Mouse (Mus musculus) CD4-positive, CD25-positive, alpha-beta regulatory T cell, adult 2 months (primary cell): Measurements from ENCODE around the gene Eri2.
A peak's percentile ranks its signal among the peaks of the same experiment; 100 is the strongest.

Source experiments
- DNase-seq: peaks from one replicate; pipeline ENCODE4 v3.0.0-alpha.2; 2012; ENCODE audit warnings: low read depth, low spot score

The Eri2 gene

DNA sequence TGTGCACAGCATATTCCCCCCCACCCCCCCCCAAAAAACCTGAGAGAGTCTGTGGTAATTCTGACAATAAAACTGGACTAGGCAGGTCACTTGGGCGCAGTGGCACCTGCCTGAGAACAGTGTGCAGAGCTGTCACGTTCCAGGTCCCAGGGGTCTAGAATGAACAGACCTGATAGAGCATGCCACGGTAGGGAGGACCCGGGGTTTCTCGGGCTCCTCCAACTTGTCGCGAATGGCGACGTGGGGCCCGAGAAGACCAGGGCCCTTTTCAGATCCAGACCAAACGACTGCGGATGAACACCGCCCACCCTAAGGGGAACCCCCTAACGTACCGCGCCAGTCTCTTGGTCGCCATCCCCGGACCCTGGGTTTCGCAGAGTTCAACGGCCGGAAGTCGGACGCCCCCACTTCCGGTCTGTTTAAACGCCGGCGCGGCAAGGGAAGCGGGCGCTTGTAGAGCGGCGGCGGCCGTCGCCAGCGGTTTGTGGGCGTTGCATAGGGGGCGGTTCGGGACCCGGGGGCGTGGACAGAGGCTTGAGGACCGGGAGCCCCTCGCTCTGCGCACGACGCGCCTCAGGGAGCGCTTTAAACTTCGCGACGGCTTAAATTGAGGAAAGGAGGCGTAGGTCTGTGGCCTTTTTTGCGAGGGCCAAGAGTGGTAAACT, at the start of gene Eri2, which contains the start of gene Rexo5:
Eri2 (minus strand) TSS at position 473 of the 665 bp plus-strand sequence.
Rexo5 (plus strand) TSS at position 421 of the 665 bp plus-strand sequence.
- DNase-seq: peak; percentile 89

DNA sequence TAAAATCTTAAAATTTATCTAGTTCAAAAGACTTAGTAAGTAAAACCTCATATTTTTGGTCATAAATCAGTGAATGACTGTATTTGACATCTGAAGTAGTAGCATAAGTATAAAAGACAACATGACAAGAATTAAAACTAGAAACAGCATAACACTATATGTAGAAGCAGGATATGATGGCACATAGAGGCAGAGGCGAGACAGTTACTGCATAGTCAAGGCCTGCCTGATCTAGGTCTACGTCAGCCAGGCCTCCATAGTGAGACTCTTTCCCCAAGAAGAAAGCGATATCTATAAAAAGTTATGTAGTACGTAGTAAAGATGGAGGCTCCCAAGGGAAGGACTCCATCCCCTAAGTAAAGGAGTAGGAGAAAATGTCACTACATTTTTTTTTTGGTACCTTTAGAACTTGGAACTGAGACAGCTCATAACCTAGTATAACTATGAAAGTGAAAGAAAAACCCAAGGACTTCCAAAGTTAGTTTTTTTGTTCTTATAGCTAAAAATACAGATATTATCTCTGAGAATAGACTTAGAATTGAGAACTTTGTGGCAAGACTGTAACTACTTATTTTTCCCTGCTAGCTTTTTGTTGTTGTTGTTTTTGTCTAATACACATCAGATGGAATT, 48.1 kb upstream of the Eri2 start:
- DNase-seq: peak; percentile 33

DNA sequence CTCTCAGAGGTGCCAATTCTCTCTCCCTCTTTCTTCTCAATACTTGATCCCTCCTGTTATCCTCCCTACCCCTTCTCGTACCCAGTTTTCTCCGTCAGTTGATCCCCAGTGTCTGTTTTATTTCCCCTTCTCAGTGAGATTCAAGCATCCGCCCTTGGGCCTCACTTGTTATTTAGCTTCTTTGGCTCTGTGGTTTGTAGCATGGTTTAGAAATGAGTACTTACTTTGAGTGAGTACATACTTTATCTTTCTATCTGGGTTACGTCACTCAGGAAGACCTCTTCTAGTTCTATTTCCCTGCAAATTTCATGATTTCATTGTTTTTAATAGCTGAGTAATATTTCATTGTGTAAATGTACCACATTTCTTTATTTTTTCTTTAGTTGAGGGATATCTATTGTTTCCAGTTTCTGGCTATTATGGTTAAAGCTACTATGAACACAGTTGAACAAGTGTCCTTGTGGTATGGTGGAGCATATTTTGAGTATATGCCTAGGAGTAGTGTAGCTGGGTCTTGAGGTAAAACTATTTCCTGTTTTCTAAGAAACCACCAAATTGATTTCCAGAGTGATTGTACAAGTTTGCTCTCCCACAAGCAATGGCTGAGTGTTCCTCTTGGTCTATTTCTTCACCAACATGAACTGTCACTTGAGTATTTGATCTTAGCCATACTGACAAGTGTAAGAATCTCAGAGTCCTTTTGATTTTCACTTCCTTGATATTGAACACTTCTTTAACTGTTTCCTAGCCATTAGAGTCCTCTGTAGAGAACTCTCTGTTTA, 42.3 kb upstream of the Eri2 start:
- DNase-seq: peak; percentile 84

DNA sequence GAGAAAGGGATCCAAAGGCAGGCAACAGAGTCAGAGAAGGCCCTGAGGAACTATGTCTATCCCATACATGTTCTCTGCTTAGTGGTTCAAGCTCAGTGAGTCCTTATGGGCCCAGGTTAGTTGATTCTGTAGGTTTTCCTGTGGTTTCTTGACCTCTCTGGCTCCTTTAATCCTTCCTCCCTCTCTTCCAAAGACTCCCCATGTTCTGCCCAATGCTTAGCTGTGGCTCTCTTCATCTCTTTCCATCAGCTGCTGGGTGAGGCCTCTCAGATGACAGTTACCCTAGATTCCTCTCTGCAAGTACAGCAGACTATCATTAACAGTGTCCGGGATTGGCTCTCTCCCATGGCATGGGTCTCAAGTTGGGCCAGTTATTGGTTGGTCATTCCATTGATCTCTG, 41.5 kb upstream of the Eri2 start:
- peak; percentile 24 for DNase-seq

DNA sequence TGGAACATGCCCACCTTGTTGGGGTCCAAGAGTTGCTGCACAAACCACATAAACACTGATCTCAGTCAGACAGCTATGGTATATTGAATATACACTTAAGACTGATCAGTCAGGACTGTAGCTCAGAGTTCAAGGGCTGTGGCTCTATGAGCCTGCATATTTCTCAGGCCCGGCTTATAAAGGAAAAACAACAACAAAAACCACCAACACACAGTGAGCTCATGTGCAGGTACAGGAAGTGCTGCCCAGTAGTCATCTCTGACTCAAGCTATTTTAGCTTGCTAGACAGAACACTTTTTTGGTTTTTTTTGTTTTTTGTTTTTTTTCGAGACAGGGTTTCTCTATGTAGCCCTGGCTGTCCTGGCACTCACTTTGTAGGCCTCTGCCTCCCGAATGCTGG, 14.9 kb upstream of the Eri2 start:
- peak; percentile 13 for DNase-seq

DNA sequence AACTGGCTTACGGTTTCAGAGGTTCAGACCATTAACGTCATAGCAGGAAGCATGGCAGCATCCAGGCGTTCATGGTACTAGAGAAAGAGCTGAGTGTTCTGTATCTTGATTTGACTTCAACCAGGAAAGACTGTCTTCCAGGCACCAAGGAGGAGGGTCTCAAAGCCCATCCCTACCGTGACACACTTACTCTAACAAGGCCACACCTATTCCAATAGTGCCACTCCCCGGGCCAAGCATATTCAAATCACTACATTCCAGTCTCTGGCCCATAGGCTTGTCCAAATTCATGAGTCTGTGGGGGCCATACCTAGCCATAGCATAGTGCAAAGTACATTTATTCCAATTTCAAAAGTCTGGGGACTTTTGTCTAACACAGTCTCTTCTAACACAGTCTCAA, 13.5 kb upstream of the Eri2 start:
- DNase-seq: no peak

DNA sequence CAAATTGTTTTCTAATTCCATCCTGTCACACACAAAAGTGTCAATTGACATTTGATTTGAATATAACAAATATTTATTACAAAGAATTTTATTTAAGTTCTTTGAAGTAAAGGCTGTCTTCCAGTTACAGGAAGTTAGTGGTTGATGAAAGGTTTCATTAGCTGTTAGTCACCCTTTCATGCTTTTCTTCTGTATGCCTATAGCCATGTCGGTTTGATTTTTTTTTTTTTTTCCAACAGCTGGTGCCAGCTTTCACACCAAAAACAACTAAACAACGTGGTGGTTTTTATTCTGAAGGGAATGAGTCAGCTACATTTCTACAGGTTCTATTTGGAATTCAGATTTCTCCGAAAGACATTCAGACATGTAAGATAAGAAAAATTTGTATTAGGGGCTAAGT, 7.1 kb upstream of the Eri2 start:
- DNase-seq: peak; percentile 42

DNA sequence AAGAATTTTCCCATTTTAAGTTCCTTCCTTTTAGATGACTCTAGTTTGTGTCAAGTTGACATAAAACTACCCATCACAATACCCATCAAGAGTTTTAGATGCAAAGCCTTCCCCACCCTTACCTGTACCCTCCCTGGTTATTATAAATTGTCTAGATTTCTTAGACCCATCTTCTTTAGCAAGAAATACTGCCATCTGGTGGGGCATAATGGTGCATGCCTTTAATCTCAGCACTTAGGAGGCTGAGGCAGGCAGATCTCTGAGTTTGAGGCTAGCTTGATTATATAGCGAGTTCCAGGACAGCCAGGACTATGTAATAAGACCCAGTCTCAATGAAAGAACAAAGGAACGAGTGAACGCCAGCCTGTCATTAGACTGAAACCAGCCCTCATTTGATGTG, 6.6 kb upstream of the Eri2 start:
- peak; percentile 48 for DNase-seq

DNA sequence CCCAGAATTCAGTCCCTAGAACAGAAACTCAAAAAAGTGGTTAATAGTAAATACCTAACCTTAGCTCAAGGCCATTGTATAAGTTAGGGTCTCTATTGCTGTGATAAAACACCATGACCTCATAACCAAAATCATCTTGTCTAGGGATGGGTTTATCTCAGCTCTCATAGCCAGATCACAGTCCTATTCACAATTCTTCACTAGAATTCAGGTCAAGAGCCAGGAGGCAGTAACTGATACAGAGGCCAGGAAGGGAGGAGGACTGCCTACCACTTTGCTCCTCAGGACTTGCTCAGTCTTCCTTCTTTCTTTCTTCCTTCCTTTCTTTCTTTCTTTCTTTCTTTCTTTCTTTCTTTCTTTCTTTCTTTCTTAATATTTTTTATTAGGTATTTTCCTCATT, 1.5 kb upstream of the Eri2 start:
- no peak for DNase-seq

DNA sequence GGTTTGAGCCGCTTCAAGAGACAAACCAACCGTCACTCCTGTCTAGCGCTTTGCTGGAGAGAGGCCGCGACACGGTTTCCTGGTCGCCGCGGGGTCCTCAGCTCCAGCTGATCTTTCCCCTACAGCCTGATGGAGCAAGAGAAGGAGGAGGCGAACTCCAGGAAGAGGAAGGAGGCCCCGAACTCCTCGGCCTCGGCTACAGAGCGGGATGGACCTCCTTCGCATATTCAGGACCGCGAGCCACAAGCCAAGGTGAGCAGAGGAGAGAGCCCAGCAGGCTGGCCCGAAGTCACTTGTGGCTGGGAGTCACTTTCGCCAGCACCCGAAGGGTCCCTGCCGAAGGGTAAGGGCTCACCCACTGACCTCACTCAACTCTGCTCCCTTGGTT, 387 bp upstream of the Eri2 start:
- no peak for DNase-seq

DNA sequence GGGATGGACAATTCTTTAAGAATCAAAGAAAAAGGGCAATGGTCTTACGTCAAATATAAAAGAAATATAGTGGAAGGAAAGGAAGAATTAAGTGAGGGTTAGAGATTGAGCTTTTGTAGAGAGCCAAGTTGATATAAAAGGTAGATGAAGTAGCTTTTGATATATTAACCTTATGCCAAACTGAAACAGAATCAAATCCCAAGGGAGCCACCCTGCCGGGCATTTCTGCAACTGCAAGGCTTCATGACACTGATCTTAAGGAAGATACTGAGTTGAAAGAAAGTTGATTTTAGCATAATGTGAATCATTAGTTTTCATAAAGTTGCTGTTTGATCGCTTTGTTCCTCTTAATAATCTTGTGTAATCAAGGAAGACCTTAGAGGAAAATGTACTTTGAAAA, 4.8 kb downstream of the Eri2 start:
- DNase-seq: no peak

DNA sequence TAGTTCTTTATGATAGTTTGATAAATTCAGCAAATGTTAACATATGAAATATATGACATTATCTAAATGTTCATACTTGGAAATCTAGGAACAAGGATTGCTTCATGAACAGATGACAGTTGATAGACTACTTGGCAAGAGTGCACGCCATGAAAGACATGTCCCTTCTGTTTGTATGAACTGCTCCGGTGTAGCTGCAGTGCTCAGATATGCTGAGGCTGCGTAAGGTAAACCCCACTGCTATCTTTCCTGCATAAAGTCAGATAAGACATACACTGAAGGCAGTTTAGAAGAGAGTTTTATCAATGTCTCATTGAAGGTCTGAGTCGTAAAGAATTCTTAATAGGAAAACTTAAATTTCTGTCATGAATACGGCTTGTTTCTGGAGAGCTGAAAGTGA, 8.9 kb downstream of the Eri2 start:
- no peak for DNase-seq

DNA sequence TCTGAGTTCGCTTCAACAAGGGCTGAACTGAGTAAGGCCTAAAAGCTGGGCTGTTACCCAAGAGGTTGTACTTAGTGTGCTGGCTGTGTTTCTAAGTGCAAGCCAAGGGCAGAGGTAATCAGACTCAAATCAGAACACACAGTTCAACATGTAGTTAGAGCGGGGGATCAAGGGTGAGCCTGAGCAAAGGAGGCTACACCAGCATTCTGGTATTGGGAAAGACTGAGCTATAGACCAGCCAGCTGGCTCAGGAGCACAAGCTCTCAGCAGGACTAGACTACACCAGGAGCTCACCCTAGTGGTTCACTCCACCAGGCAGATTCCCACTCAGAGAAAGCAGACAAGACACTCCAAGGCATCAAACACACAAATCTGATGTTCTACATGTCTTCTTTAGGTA, 10.4 kb downstream of the Eri2 start:
- DNase-seq: no peak

DNA sequence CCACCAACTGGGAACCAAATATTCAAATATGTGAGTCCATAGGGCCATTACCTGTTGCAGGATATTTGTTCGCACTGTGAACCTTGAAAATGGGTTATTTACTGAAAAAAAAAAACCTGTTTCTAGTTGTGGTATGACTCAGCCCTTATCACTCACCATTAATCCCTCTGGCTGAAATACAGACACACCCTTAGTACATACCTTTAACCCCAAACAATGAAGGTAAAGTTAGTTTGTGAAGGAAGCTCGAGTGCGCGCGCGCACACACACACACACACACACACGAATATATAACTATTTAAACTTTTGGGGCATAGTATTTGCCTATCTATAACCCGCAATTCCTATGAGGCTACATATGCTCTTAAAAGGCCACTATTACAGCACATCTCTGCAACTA, 24.0 kb downstream of the Eri2 start:
- DNase-seq: no peak

DNA sequence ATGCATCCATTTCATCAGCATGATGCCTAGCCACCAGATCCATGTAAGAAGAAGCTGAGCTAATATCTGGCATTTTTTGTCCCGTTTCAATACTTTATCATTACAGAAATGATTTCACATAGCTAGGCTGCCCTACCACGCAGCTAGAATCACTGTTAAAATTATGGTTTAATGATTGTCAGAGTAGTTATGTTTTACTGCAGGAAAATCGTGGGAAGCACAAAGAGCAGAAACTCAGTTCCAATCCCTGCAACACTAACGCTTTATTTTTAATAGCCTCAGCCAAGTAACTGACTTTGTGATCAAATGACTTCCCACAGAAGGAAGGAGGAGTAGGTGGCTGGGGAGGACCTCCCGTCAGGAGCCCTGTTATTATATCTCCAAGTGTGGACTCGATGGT, 26.9 kb downstream of the Eri2 start:
- no peak for DNase-seq

DNA sequence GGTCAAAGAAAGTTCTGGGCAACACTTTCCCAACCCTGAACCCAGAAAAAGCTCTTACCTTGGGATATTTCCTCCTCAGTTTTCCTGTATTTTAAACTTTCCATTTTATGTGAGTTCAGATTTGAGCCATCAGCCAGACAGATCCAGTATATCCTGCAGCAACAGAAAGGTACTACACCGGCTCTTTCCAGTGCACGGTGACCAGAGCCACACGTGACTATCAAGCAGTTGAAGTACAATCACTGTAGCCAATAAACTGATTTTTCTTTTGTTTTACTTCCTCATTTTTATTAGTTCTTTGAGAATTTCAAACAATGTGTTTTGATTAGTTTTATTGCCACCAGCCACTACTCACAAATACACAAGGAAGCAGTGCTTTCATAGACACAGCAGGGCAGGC, 29.5 kb downstream of the Eri2 start:
- DNase-seq: no peak

DNA sequence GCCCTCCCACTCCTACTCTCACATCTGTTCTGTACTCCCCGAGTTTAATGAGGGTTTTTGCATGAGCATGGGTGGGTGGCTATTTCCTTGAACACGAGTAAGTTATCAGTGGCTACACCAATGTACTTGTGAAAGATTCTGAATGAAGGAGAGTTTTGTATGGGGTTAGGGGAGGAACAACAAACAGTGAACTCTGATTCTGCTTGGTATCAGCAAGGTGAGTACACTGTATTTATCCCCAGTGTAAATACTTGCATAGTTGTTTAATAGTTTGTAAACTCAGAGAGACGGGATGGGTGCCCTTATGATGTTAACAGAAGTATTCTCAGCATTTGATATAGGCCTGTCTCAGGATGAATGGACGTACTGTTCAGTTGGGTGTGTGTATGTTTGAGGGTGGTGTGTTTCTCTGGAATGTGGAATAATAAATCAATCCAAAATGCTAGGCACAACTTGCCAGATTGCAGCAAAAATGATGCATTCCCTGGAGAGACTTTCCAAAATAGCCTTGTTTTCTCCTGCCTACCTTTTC, 31.6 kb downstream of the Eri2 start:
- DNase-seq: no peak

DNA sequence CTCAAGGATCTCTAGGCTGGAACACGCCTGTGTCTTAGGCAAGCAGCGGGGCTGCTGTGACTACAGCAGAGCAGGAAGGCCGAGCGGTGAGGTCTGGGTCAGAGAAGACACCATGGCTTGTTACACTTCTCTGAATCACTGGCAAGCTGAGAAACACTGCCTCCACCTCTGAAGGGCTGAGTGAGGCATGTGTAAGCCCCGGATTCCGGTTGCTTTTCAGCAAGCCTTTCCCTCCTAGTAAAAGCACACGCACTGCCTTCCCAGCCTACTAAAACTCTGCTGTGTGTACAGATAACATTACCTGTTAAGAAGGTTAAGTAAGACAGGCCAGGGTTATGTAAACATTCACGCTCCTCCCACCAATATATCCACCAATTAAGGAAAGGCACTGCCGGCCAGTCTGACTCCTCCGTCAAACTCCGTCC, 33.3 kb downstream of the Eri2 start, which contains the start of gene Acsm3:
Acsm3 (plus strand) TSS at position 397 of the 425 bp plus-strand sequence.
- no peak for DNase-seq

DNA sequence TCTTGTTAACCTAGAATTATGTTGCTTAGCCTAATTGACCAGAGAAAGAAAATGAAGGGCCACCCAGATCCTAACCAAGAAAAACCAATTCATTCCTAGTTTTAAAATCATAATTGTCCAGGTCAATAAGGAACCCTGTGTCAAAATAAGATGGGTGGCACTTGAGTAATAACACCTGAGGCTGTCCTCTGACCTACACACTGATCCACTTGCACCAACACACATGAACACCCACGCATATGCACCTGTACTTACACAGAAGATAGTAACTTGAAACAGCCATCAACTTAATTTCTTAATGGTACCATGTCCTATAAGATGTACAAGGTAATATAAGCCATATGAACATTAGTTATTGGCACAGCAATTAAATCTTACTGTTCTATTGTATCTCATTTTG, 40.2 kb downstream of the Eri2 start:
- no peak for DNase-seq

DNA sequence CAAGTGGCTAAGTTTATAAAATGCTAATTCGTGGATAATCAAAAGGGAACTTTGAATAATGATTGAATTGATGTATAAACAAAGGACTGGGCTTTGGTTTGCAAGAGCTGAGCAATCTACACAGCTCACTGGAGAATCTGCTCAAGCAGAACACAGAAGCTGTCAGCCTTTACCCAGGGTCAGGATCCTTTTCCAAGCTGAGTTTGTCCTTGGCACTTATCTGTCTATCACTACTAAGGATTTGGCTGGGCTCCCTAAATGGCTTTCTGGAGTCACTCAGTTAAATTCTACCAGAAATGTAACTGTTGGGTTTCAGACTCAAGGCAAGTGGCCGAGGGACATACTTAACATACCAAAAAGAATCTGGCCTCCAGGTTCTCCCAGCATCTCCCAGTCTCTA, 43.9 kb downstream of the Eri2 start:
- DNase-seq: no peak

DNA sequence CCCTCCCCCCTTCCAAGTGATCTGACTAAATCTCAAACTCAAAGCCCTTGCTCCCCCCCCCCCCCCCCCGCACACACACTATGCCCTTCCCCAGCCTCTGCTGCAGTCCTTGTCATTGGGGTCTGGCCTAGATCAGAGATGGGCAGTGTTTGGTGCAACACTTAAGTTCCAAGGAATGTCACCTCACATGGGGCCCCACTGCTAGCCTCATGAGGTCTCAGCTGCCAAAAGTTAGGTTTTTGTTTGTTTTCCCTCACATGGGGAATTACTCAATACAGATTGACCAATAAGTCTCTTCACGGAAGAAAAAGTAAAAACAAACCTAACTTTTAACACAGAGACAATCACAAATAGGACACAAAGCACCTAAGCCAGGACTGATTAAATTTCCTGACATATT, 45.1 kb downstream of the Eri2 start:
- no peak for DNase-seq

DNA sequence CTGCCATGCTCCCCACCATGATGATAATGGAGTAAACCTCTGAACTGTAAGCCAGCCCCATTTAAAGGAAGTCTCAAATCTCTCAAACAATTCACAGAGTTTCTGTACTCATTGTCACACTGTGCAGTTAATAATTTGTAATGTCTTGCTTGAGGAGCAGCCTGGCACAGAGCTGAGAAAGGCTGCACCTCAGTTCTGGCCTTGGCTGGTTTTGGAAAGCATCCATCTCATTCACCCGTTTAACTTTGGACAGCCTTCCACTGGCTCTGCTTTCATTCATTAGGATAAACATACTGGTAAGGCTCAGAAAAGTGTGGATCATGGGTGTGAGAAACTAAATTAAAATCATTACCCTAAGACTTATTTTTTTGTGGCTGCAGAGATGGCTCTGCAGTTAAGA, 48.0 kb downstream of the Eri2 start:
- DNase-seq: no peak

DNA sequence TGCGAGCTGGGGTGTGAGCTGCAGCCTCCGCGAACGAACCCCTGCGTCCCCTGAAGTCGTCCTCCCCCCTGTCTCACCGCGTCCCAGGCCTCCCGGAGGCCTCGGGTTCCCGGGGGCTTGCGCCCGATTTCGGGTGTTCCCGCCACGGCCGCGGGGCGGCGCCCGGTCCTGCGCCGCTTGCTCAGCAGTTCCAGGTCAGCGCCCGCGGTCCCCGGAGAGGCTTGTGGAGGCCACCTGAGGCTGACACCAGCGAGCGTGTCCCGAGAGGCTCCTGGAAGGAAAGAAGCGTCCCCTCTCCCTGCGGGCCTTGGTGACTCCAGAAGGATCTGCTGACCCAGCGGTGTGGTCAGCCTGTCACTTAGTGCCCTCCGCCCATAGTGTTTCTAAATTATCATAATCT, 49.5 kb downstream of the Eri2 start:
- DNase-seq: peak; percentile 47
